Mouse (Mus musculus) cerebellum, adult 8-10 months (tissue): Measurements from ENCODE around the gene Parm1.

Experiments
- DNase-seq: peaks from one replicate; pipeline ENCODE4 v3.0.0; 2022

Gene Parm1

GRCm38 (mm10) chr5:91654331-91655048 lies 137.1 kb downstream of the Parm1 start:
- no peak for DNase-seq

- DNase-seq, result no peak
Observed at GRCm38 (mm10) chr5:91655263-91655662, 137.8 kb downstream of the Parm1 start.

- DNase-seq, result no peak
Observed at GRCm38 (mm10) chr5:91662715-91663114, 145.3 kb downstream of the Parm1 start.

GRCm38 (mm10) chr5:91667127-91667526 lies 149.7 kb downstream of the Parm1 start:
- no peak for DNase-seq

- no peak for DNase-seq
Observed at GRCm38 (mm10) chr5:91669235-91669634, 151.8 kb downstream of the Parm1 start.
